Mouse (Mus musculus): ENCODE measurements around the gene Mmp19. TPM values are rescaled to one million over a fixed set of nuclear protein-coding genes. Genes with fewer than 3 reads are reported as not detected.

The Mmp19 gene
- polyA plus RNA-seq (2012; rRNA removed) = 1.4 TPM in 2 replicates
- polyA plus RNA-seq (2014; fragmentation: Nextera tagmentation; extraction: Ambion mirVana) = 0.86 and 1.1 TPM in 2 replicates

DNA sequence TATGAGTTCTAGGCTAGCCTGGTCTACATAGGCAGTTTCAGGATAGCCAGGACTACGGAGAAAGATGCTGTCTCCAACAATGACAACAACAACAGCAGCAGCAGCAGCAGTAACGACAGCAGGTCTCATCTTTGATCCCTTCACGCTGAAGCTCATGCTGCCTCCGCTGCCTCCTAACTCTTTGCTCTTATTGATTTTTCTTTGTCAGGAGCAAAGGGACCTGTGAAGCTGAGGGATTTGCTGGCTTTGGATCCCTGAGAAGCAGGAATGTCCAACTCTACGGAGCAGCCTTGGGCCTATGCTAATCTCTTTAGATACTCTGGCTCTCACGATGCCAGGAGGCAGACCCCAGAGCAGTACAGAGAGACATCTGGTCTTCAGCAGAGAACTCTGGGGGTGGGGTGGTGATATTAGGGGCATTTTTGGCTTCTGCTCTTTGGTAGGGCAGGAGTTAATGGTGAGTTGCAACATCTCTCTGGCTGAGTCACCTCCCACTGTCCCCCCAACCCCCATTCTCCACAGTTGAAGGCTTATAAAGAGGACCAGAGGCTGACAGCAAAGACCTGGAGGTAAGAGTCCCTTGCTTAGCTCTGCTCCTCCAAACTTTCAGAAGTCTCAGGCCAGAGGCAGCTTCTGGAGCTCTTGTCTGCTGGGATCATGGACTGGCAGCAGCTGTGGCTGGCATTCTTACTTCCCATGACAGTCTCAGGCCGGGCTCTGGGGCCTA, at the start of gene Mmp19:
TSS of gene Mmp19 (plus strand) at position 513 of the 727 bp plus-strand sequence.
- Histone ChIP-seq H3K4me2 (replicated peaks; ENCODE audit: low read depth, low read length, severe bottlenecking) (no peak within 1 kb of the TSS), H3K27me3 (ENCODE audit: control insufficient read depth, insufficient read depth, low read length) (no peaks in the 10 kb centered on the region), H3K4me3 (replicated peaks; ENCODE audit: low read length) (no peak within 1 kb of the TSS), H3K27ac (replicated peaks; ENCODE audit: low read depth, low read length) (no peak within 1 kb of the TSS), H3K4me1 (ENCODE audit: control insufficient read depth, insufficient read depth, low read length) (no peaks in the 10 kb centered on the region), H3K9ac (ENCODE audit: low read depth, low read length, severe bottlenecking) (no peak within 1 kb of the TSS), H3K36me3 (ENCODE audit: control insufficient read depth, insufficient read depth, low read length) (no peaks in the 10 kb centered on the region), H3K9me3 (ENCODE audit: control insufficient read depth, low read length) (no peaks in the 10 kb centered on the region)
- DNase-seq (ENCODE audit: low spot score) (no peak), ATAC-seq (ENCODE audit: low FRiP score, low read depth) (no peak)
- TF ChIP-seq POLR2A (IDR thresholded peaks at IDR 0.05; ENCODE audit: borderline replicate concordance, extremely low read depth, insufficient read depth, insufficient read length) = no peak
- WGBS = 74% methylated on average over 7 of the region's 7 CpGs

DNA sequence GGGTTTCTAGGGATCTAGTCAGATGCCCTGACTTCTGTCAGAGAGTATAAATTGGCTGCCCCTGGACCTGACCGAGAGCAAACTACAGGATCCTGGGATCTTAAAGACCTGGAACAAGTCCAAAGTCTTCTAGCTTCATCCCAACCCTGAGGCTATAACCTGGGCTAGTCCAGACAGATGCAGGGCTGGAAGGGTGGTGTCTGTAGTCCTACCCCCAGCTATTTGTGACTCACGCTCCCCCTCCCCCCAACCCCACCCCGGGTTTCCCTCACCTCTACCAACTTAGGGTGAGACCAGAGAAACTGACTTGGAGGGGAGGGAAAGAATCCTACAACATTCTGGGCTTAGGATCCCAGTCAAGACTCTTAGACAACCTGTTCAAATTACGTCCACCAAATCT, 48.1 kb upstream of the Mmp19 start:
- no peaks in the 10 kb centered on the region for H3K36me3 ChIP-seq (ENCODE audit: control insufficient read depth, insufficient read depth, low read length)
- peaks cover 16% of the 10 kb centered on the region for H3K4me1 ChIP-seq (ENCODE audit: control insufficient read depth, insufficient read depth, low read length)
- peak overlapping the region; percentile 88; the same call in 1 of the 2 replicates for H3K4me2 ChIP-seq (replicated peaks; ENCODE audit: low read depth, low read length, severe bottlenecking)
- peak overlapping the region; percentile 72 for H3K4me3 ChIP-seq (replicated peaks; ENCODE audit: low read length)
- no peak overlapping the region for H3K9ac ChIP-seq (ENCODE audit: low read depth, low read length, severe bottlenecking)
- H3K27ac ChIP-seq (replicated peaks; ENCODE audit: low read depth, low read length) = no peak overlapping the region
- ATAC-seq (ENCODE audit: low FRiP score, low read depth) (no peak), DNase-seq (ENCODE audit: low spot score) (peak; percentile 40)
- 21% methylated on average over 4 of the region's 4 CpGs for WGBS
- no peaks in the 10 kb centered on the region for H3K9me3 ChIP-seq (ENCODE audit: control insufficient read depth, low read length)
- TF ChIP-seq POLR2A (IDR thresholded peaks at IDR 0.05; ENCODE audit: borderline replicate concordance, extremely low read depth, insufficient read depth, insufficient read length) = no peak
- H3K27me3 ChIP-seq (ENCODE audit: control insufficient read depth, insufficient read depth, low read length) = peaks cover 8% of the 10 kb centered on the region; the same call in 1 of the 2 replicates

GRCm38 (mm10) chr10:128743235-128743634, 47.5 kb upstream of the Mmp19 start:
- Histone ChIP-seq H3K4me2 (replicated peaks; ENCODE audit: low read depth, low read length, severe bottlenecking) (peak overlapping the region; percentile 88), H3K27ac (replicated peaks; ENCODE audit: low read depth, low read length) (no peak overlapping the region)
- DNase-seq (ENCODE audit: low spot score) = no peak

GRCm38 (mm10) chr10:128743791-128744191, 46.9 kb upstream of the Mmp19 start:
- no peak for TF ChIP-seq POLR2A (IDR thresholded peaks at IDR 0.05; ENCODE audit: borderline replicate concordance, extremely low read depth, insufficient read depth, insufficient read length)
- DNase-seq (ENCODE audit: low spot score) = peak; percentile 54
- Histone ChIP-seq H3K9me3 (ENCODE audit: control insufficient read depth, low read length) (no peaks in the 10 kb centered on the region), H3K27me3 (ENCODE audit: control insufficient read depth, insufficient read depth, low read length) (peaks cover 8% of the 10 kb centered on the region; the same call in 1 of the 2 replicates), H3K36me3 (ENCODE audit: control insufficient read depth, insufficient read depth, low read length) (no peaks in the 10 kb centered on the region), H3K4me3 (replicated peaks; ENCODE audit: low read length) (peak overlapping the region; percentile 72), H3K4me1 (ENCODE audit: control insufficient read depth, insufficient read depth, low read length) (peaks cover 16% of the 10 kb centered on the region), H3K27ac (replicated peaks; ENCODE audit: low read depth, low read length) (peak overlapping the region; percentile 46), H3K4me2 (replicated peaks; ENCODE audit: low read depth, low read length, severe bottlenecking) (peak overlapping the region; percentile 88), H3K9ac (ENCODE audit: low read depth, low read length, severe bottlenecking) (peak overlapping the region; percentile 71)
- under 1% methylated on average over 36 of the region's 37 CpGs for WGBS
- peak; percentile 18 for ATAC-seq (ENCODE audit: low FRiP score, low read depth)

More at GRCm38 (mm10) chr10:128743235-128743634, 47.5 kb upstream of the Mmp19 start:
- Histone ChIP-seq H3K36me3 (ENCODE audit: control insufficient read depth, insufficient read depth, low read length) (no peaks in the 10 kb centered on the region), H3K9ac (ENCODE audit: low read depth, low read length, severe bottlenecking) (peak overlapping the region; percentile 71), H3K4me1 (ENCODE audit: control insufficient read depth, insufficient read depth, low read length) (peaks cover 16% of the 10 kb centered on the region), H3K4me3 (replicated peaks; ENCODE audit: low read length) (peak overlapping the region; percentile 72), H3K27me3 (ENCODE audit: control insufficient read depth, insufficient read depth, low read length) (peaks cover 8% of the 10 kb centered on the region; the same call in 1 of the 2 replicates), H3K9me3 (ENCODE audit: control insufficient read depth, low read length) (no peaks in the 10 kb centered on the region)
- no peak for TF ChIP-seq POLR2A (IDR thresholded peaks at IDR 0.05; ENCODE audit: borderline replicate concordance, extremely low read depth, insufficient read depth, insufficient read length)
- ATAC-seq (ENCODE audit: low FRiP score, low read depth) = no peak
- WGBS = 7% methylated on average over 7 of the region's 7 CpGs

DNA sequence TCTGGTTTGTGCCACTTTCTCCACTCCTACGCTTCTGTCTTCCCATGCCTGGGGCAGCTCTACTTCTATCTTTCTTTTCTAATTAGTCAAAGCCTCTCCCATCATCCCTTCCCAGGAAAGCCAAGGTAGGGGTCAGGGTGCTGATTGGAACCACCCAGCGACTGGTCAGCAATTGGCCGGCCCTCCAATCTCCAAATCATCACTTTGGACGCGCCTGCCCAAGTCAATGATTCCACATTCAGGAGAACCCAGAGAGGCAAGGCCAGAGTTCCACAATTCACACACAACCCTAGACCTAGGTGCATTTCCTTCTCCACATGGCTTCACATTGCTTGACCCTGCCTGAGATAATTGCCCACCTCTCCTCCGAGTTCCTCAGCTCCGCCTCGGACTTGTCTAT, 46.5 kb upstream of the Mmp19 start:
- DNase-seq (ENCODE audit: low spot score) (no peak), ATAC-seq (ENCODE audit: low FRiP score, low read depth) (no peak)
- WGBS = 15% methylated on average over 8 of the region's 8 CpGs
- peak overlapping the region; percentile 46; the same call in 1 of the 2 replicates for H3K27ac ChIP-seq (replicated peaks; ENCODE audit: low read depth, low read length)
- no peaks in the 10 kb centered on the region for H3K9me3 ChIP-seq (ENCODE audit: control insufficient read depth, low read length)
- no peak for TF ChIP-seq POLR2A (IDR thresholded peaks at IDR 0.05; ENCODE audit: borderline replicate concordance, extremely low read depth, insufficient read depth, insufficient read length)
- H3K36me3 ChIP-seq (ENCODE audit: control insufficient read depth, insufficient read depth, low read length) = no peaks in the 10 kb centered on the region
- H3K4me3 ChIP-seq (replicated peaks; ENCODE audit: low read length) = peak overlapping the region; percentile 72
- peaks cover 8% of the 10 kb centered on the region; the same call in 1 of the 2 replicates for H3K27me3 ChIP-seq (ENCODE audit: control insufficient read depth, insufficient read depth, low read length)
- peak overlapping the region; percentile 88 for H3K4me2 ChIP-seq (replicated peaks; ENCODE audit: low read depth, low read length, severe bottlenecking)
- peak overlapping the region; percentile 71 for H3K9ac ChIP-seq (ENCODE audit: low read depth, low read length, severe bottlenecking)
- H3K4me1 ChIP-seq (ENCODE audit: control insufficient read depth, insufficient read depth, low read length) = peaks cover 18% of the 10 kb centered on the region
